Mouse (Mus musculus) midbrain, embryonic 13.5 days (tissue): ENCODE measurements around the gene Ptpro. TPM values are rescaled to one million over a fixed set of nuclear protein-coding genes. Genes with fewer than 3 reads are reported as not detected.

ENCODE experiments used
- ATAC-seq: fragments of 200-750 bp; cut with Nextera tagmentation; 2 replicates; pipeline ENCODE4 v1.8.0; 2017; ENCODE audit warnings: mild to moderate bottlenecking, moderate TSS enrichment, moderate library complexity
- H3K27ac ChIP-seq: fragments of 300-500 bp; sonication (generic); 2 replicates; pipeline ENCODE4 v1.5.1; 2015; ENCODE audit warnings: inconsistent platforms, mild to moderate bottlenecking, moderate library complexity
- H3K27me3 ChIP-seq: fragments of 300-500 bp; sonication (generic); 2 replicates; pipeline ENCODE4 v1.6.1; 2015; ENCODE audit warnings: mild to moderate bottlenecking, inconsistent platforms
- H3K36me3 ChIP-seq: fragments of 300-500 bp; sonication (generic); 2 replicates; pipeline ENCODE4 v1.6.1; 2015; ENCODE audit warnings: mild to moderate bottlenecking, inconsistent platforms
- H3K4me1 ChIP-seq: fragments of 300-500 bp; sonication (generic); replicated peaks from 2 replicates; pipeline ENCODE4 v1.6.1; 2015; ENCODE audit warnings: inconsistent platforms
- H3K4me2 ChIP-seq: fragments of 300-500 bp; sonication (generic); replicated peaks from 2 replicates; pipeline ENCODE4 v1.6.1; 2015; ENCODE audit warnings: moderate library complexity, mild to moderate bottlenecking, inconsistent platforms
- H3K4me3 ChIP-seq: fragments of 300-500 bp; sonication (generic); replicated peaks from 2 replicates; pipeline ENCODE4 v1.5.1; 2015; ENCODE audit warnings: mild to moderate bottlenecking, inconsistent platforms
- H3K9ac ChIP-seq: fragments of 300-500 bp; sonication (generic); replicated peaks from 2 replicates; pipeline ENCODE4 v1.6.1; 2015; ENCODE audit warnings: mild to moderate bottlenecking, inconsistent platforms
- H3K9me3 ChIP-seq: fragments of 300-500 bp; sonication (generic); 2 replicates; pipeline ENCODE4 v1.6.1; 2016; ENCODE audit warnings: mild to moderate bottlenecking, inconsistent platforms
- WGBS: fragments of 180-500 bp; shearing (Covaris S2); methylation state at CpG from one replicate; pipeline ENCODE4 v1.1.7; 2015; 5-methylcytosine and 5-hydroxymethylcytosine counted together
- polyA plus RNA-seq: library from polyadenylated mRNA; unstranded; fragments of >200 nt; fragmentation: Nextera tagmentation; extraction: Ambion mirVana; gene quantifications from 2 replicates; pipeline ENCODE4 v1.2.1, GENCODE M21; 2015

Gene Ptpro
- polyA plus RNA-seq, result 48.2 and 53.3 TPM in 2 replicates

DNA sequence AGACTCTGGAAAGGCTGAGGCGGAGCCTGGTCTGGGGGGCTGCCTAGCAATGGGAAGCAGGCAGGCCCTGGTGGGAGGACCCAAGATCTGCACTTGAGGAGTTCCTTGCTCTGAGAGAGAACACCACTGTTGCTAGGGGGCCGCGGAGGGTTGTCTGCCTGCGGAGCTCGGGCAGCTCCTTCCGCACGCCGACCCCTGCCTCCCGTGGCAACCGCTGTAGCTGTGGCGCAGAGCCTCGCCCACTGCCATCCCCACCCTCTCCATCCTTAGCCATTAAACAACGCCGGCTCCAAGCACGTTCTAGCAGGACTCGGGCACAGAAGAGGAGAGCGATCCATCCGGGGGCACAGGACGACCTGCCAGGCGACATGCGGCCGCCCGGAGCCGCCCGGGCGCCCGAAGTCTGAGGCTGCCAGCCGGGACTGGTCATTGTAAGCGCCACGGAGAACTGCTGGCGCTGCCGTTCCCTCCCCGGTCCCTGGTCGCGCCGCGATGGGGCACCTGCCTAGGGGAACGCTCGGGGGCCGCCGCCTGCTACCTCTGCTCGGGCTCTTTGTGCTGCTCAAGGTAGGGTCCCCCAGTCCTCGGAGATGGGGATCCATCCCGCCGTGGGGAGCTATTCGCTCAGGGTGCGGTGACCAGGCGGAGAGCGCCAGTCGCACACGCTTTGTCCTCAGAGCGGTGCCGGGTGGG, at the start of gene Ptpro:
Gene Ptpro (plus strand): TSS at position 126 of the 693 bp plus-strand sequence.
- peak within 1 kb of the TSS; percentile 68 for H3K4me2 ChIP-seq
- peak within 1 kb of the TSS; percentile 87 for H3K9ac ChIP-seq
- H3K9me3 ChIP-seq, result no peaks in the 10 kb centered on the region
- ATAC-seq, result peak; percentile 93
- no peaks in the 10 kb centered on the region for H3K27me3 ChIP-seq
- under 1% methylated on average over 53 of the region's 53 CpGs for WGBS
- no peaks in the 10 kb centered on the region for H3K36me3 ChIP-seq
- H3K4me3 ChIP-seq, result peak within 1 kb of the TSS; percentile 66
- H3K4me1 ChIP-seq, result peaks cover 20% of the 10 kb centered on the region; the same call in 1 of the 2 replicates
- H3K27ac ChIP-seq, result peak within 1 kb of the TSS; percentile 97

GRCm38 (mm10) chr6:137202661-137203060, 49.5 kb upstream of the Ptpro start:
- H3K4me2 ChIP-seq, result no peak overlapping the region
- WGBS, result 86% methylated on average over 4 of the region's 4 CpGs
- H3K36me3 ChIP-seq, result no peaks in the 10 kb centered on the region
- H3K9me3 ChIP-seq, result no peaks in the 10 kb centered on the region
- no peak overlapping the region for H3K27ac ChIP-seq
- no peaks in the 10 kb centered on the region for H3K4me1 ChIP-seq
- ATAC-seq, result no peak
- no peak overlapping the region for H3K4me3 ChIP-seq
- no peak overlapping the region for H3K9ac ChIP-seq
- H3K27me3 ChIP-seq, result no peaks in the 10 kb centered on the region

- Histone ChIP-seq H3K36me3 (no peaks in the 10 kb centered on the region), H3K4me2 (no peak overlapping the region), H3K4me3 (no peak overlapping the region), H3K27ac (no peak overlapping the region), H3K4me1 (no peaks in the 10 kb centered on the region), H3K9me3 (no peaks in the 10 kb centered on the region), H3K27me3 (no peaks in the 10 kb centered on the region), H3K9ac (no peak overlapping the region)
- 59% methylated on average over 11 of the region's 11 CpGs for WGBS
- ATAC-seq, result no peak; the same call in 1 of the 2 replicates
Observed at GRCm38 (mm10) chr6:137205662-137206400, 46.3 kb upstream of the Ptpro start.

DNA sequence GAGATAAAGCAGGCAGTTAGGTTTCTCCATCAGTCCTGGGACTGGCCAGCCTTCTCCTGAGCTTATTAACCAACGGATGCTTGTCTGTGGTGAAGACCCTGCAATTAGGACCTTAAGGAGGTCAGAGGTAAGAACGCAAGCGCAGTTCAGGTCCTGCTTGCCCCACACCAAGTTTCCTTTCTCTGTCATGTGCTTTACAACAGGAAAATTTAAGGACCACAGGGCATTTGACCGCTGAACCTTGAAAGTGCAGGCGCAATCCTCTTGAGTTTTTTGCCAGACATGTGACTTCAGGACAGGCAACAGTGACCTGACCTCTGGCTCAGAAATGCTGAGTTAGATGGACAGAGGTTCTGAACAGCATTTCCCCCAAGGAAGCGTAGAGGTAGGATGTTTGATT, 45.0 kb upstream of the Ptpro start:
- H3K9me3 ChIP-seq, result no peaks in the 10 kb centered on the region
- 95% methylated on average over 6 of the region's 6 CpGs for WGBS
- H3K4me2 ChIP-seq, result no peak overlapping the region
- no peak overlapping the region for H3K27ac ChIP-seq
- no peaks in the 10 kb centered on the region for H3K4me1 ChIP-seq
- H3K36me3 ChIP-seq, result no peaks in the 10 kb centered on the region
- no peak for ATAC-seq
- no peak overlapping the region for H3K9ac ChIP-seq
- no peaks in the 10 kb centered on the region for H3K27me3 ChIP-seq
- H3K4me3 ChIP-seq, result no peak overlapping the region

DNA sequence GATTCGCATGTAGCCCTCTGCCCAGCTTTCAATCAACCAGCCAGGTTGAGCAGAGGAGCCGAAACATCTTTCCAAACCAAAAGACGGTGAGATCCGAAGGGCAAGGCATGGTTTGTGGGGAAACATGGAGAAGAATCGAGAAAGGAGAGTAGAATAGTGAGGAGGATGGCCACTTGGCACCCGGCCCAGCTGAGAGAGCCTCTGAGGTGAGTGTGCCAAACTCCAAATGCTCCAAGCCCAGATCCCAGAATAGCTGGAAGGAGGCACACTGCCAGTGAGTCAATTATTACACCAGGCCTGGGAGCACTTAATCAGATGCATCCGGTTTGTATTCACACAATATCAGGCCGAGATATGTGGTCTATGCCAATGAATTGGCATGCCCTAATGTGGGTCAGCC, 42.1 kb upstream of the Ptpro start:
- Histone ChIP-seq H3K9me3 (no peaks in the 10 kb centered on the region), H3K4me3 (no peak overlapping the region), H3K36me3 (no peaks in the 10 kb centered on the region), H3K4me2 (no peak overlapping the region), H3K9ac (no peak overlapping the region), H3K27ac (no peak overlapping the region), H3K27me3 (no peaks in the 10 kb centered on the region), H3K4me1 (no peaks in the 10 kb centered on the region)
- 0 out of 2 replicates have a peak, but pooled peaks have one; percentile 43 for ATAC-seq
- 89% methylated on average over 8 of the region's 8 CpGs for WGBS

GRCm38 (mm10) chr6:137210991-137211390, 41.1 kb upstream of the Ptpro start:
- Histone ChIP-seq H3K27me3 (no peaks in the 10 kb centered on the region), H3K4me2 (no peak overlapping the region), H3K9me3 (no peaks in the 10 kb centered on the region), H3K4me1 (no peaks in the 10 kb centered on the region), H3K9ac (no peak overlapping the region), H3K36me3 (no peaks in the 10 kb centered on the region), H3K27ac (no peak overlapping the region), H3K4me3 (no peak overlapping the region)
- WGBS, result 94% methylated on average over 10 of the region's 10 CpGs
- ATAC-seq, result no peak

DNA sequence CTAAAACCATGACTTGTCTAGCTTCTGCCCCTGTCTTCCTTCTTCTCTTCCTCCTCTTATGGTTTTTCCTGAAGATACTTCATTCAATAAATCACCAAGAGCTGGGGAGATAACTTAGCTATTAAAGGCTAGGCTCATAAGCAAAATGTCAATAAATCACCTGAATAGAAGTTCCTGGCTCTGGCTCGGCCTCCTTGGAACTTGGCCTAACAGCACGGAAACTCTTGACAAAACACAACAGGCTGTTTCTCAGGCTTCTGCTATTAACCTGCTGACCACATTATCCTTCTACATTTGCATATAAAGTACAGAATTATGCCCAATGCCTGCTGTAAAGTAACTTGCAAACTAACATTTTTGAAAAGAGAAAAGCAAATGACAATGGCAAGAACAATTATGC, 40.7 kb upstream of the Ptpro start:
- WGBS, result 91% methylated on average over 2 of the region's 2 CpGs
- Histone ChIP-seq H3K27me3 (no peaks in the 10 kb centered on the region), H3K4me1 (no peaks in the 10 kb centered on the region), H3K36me3 (no peaks in the 10 kb centered on the region), H3K9ac (no peak overlapping the region), H3K4me3 (no peak overlapping the region), H3K4me2 (no peak overlapping the region), H3K9me3 (no peaks in the 10 kb centered on the region), H3K27ac (no peak overlapping the region)
- ATAC-seq, result no peak

GRCm38 (mm10) chr6:137217841-137218463, 34.2 kb upstream of the Ptpro start:
- H3K4me3 ChIP-seq, result no peak overlapping the region
- H3K9me3 ChIP-seq, result no peaks in the 10 kb centered on the region
- no peaks in the 10 kb centered on the region for H3K4me1 ChIP-seq
- no peak overlapping the region for H3K4me2 ChIP-seq
- H3K27ac ChIP-seq, result no peak overlapping the region
- H3K9ac ChIP-seq, result no peak overlapping the region
- H3K27me3 ChIP-seq, result no peaks in the 10 kb centered on the region
- ATAC-seq, result no peak
- H3K36me3 ChIP-seq, result no peaks in the 10 kb centered on the region
- WGBS, result 84% methylated on average over 8 of the region's 8 CpGs

GRCm38 (mm10) chr6:137252887-137253242, 746 bp downstream of the Ptpro start:
- under 1% methylated on average over 15 of the region's 15 CpGs for WGBS
- H3K36me3 ChIP-seq, result no peaks in the 10 kb centered on the region
- H3K9me3 ChIP-seq, result no peaks in the 10 kb centered on the region
- ATAC-seq, result peak; percentile 71
- H3K4me2 ChIP-seq, result peak overlapping the region; percentile 68
- peak overlapping the region; percentile 97 for H3K27ac ChIP-seq
- peaks cover 20% of the 10 kb centered on the region; the same call in 1 of the 2 replicates for H3K4me1 ChIP-seq
- peak overlapping the region; percentile 66 for H3K4me3 ChIP-seq
- no peaks in the 10 kb centered on the region for H3K27me3 ChIP-seq
- peak overlapping the region; percentile 87 for H3K9ac ChIP-seq

DNA sequence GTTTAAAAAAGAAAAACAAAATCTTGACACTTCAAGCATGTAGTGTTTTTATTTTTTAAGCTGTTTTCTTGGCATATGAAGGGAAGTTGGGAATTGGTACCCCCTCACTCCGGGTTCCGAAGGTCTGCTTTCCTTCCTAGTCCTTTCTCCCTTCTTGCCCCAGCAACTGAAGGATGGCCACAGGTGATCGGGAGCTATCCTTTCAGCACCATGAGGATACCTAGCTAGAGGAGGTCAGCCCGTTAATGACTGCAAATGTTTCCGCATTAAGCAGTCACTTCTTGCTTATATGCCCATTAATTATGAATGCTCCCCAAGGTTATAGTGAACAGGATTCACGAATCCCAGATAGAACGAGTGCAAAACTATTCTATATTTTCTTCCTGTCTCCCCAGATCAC, 1.3 kb downstream of the Ptpro start:
- Histone ChIP-seq H3K4me2 (peak overlapping the region; percentile 68), H3K4me3 (peak overlapping the region; percentile 66), H3K36me3 (no peaks in the 10 kb centered on the region), H3K27me3 (no peaks in the 10 kb centered on the region), H3K4me1 (peaks cover 20% of the 10 kb centered on the region; the same call in 1 of the 2 replicates), H3K27ac (no peak overlapping the region), H3K9me3 (no peaks in the 10 kb centered on the region), H3K9ac (peak overlapping the region; percentile 87)
- ATAC-seq, result no peak
- WGBS, result 15% methylated on average over 7 of the region's 7 CpGs

DNA sequence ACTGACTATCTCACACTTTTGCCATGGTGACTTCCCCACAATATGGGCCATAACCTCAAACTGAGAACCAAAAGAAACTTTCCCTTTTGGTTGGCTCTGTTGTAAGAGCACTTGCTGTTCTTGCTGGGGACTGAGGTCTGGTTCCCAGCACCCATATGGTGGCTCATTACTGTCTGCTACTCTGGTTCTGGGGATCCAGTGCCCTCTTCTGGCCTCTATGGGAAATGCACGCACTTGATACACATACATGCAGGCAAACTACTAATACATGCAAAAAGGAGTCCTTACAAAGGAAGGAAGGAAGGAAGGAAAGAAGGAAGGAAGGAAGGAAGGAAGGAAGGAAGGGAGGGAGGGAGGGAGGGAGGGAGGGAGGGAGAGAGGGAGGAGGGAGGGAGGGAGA, 8.9 kb downstream of the Ptpro start:
- no peak overlapping the region for H3K4me2 ChIP-seq
- no peak overlapping the region for H3K9ac ChIP-seq
- H3K9me3 ChIP-seq, result no peaks in the 10 kb centered on the region
- ATAC-seq, result no peak
- 0 out of 2 replicates have a peak, but pooled peaks cover 3% of the 10 kb centered on the region for H3K36me3 ChIP-seq
- no peak overlapping the region for H3K4me3 ChIP-seq
- no peak overlapping the region for H3K27ac ChIP-seq
- H3K27me3 ChIP-seq, result no peaks in the 10 kb centered on the region
- 100% methylated on average over 1 of the region's 1 CpGs for WGBS
- peaks cover 23% of the 10 kb centered on the region for H3K4me1 ChIP-seq

GRCm38 (mm10) chr6:137262087-137262486, 10.0 kb downstream of the Ptpro start:
- ATAC-seq, result 0 out of 2 replicates have a peak, but pooled peaks have one; percentile 61
- no peaks in the 10 kb centered on the region for H3K27me3 ChIP-seq

More at GRCm38 (mm10) chr6:137262087-137262486, 10.0 kb downstream of the Ptpro start:
- no peak overlapping the region for H3K9ac ChIP-seq
- peaks cover 23% of the 10 kb centered on the region for H3K4me1 ChIP-seq
- H3K27ac ChIP-seq, result peak overlapping the region; percentile 47; the same call in 1 of the 2 replicates
- 0 out of 2 replicates have a peak, but pooled peaks cover 3% of the 10 kb centered on the region for H3K36me3 ChIP-seq
- WGBS, result 28% methylated on average over 3 of the region's 3 CpGs
- H3K9me3 ChIP-seq, result no peaks in the 10 kb centered on the region
- H3K4me2 ChIP-seq, result no peak overlapping the region
- no peak overlapping the region for H3K4me3 ChIP-seq
